Mouse (Mus musculus) heart, embryonic 13.5 days (tissue): ENCODE measurements around the gene Dtx3l. TPM values are rescaled to one million over a fixed set of nuclear protein-coding genes. Genes with fewer than 3 reads are reported as not detected.

Source experiments
- polyA plus RNA-seq: library from polyadenylated mRNA; unstranded; fragments of >200 nt; fragmentation: Nextera tagmentation; extraction: Ambion mirVana; gene quantifications from 2 replicates; pipeline ENCODE4 v1.2.1, GENCODE M21; 2015

The Dtx3l gene
- polyA plus RNA-seq, 1 experiment from 2014 or later = 4.6 TPM

Other genes with a start within 250 kb of the Dtx3l start
- gene Dirc2, start 169.8 kb downstream of the Dtx3l start, polyA plus RNA-seq = 10.6 and 11.1 TPM in 2 replicates
- 8.7 and 9.5 TPM in 2 replicates for gene Hspbap1, start 168.8 kb downstream of the Dtx3l start, polyA plus RNA-seq
- 0.75 and 0.80 TPM in 2 replicates for gene Parp14, start 67.6 kb downstream of the Dtx3l start, polyA plus RNA-seq
- 6.7 and 6.9 TPM in 2 replicates for gene Parp9, start 681 bp downstream of the Dtx3l start, polyA plus RNA-seq
- 39.8 and 41.4 TPM in 2 replicates for gene Kpna1, start 39.6 kb upstream of the Dtx3l start, polyA plus RNA-seq
- gene Wdr5b, start 102.0 kb upstream of the Dtx3l start, polyA plus RNA-seq = 6.2 and 6.7 TPM in 2 replicates
- 791 and 887 TPM in 2 replicates for gene Fam162a, start 132.4 kb upstream of the Dtx3l start, polyA plus RNA-seq
- gene Ccdc58, start 132.5 kb upstream of the Dtx3l start, polyA plus RNA-seq = 80.5 and 89.1 TPM in 2 replicates
- gene Csta1, start 192.1 kb upstream of the Dtx3l start, polyA plus RNA-seq = not detected in 2 replicates
- gene Stfa2l1, start 217.7 kb upstream of the Dtx3l start, polyA plus RNA-seq = not detected in 2 replicates
- gene Gm5483, start 245.1 kb upstream of the Dtx3l start, polyA plus RNA-seq = 0.70 and 2.8 TPM in 2 replicates